Mouse (Mus musculus) midbrain, embryonic 16.5 days (tissue): ENCODE results near the gene Camta1. TPM values are rescaled to one million over a fixed set of nuclear protein-coding genes. Genes with fewer than 3 reads are reported as not detected.
"Not testable (repeated sequence)": the region's sequence is repeated elsewhere in the genome, so short reads cannot be mapped to it uniquely, and the experiment has no call there.

Experiments
- ATAC-seq: fragments of 200-750 bp; cut with Nextera tagmentation; 2 replicates; pipeline ENCODE4 v1.8.0; 2017; ENCODE audit warnings: moderate TSS enrichment
- H3K27ac ChIP-seq: fragments of 300-500 bp; sonication (generic); 2 replicates; pipeline ENCODE4 v1.5.1; 2014; ENCODE audit warnings: mild to moderate bottlenecking, low read length, mixed read lengths
- H3K27me3 ChIP-seq: fragments of 300-500 bp; sonication (generic); 2 replicates; pipeline ENCODE4 v1.6.1; 2014; ENCODE audit warnings: low read depth, low read length, mixed read lengths; ENCODE audit not compliant: control insufficient read depth, insufficient read depth
- H3K36me3 ChIP-seq: fragments of 300-500 bp; sonication (generic); 2 replicates; pipeline ENCODE4 v1.6.1; 2014; ENCODE audit warnings: mild to moderate bottlenecking, low read length, moderate library complexity, mixed read lengths; ENCODE audit not compliant: control insufficient read depth, insufficient read depth
- H3K4me1 ChIP-seq: fragments of 300-500 bp; sonication (generic); 2 replicates; pipeline ENCODE4 v1.6.1; 2014; ENCODE audit warnings: mild to moderate bottlenecking, low read length, mixed read lengths; ENCODE audit not compliant: control insufficient read depth, insufficient read depth
- H3K4me2 ChIP-seq: fragments of 300-500 bp; sonication (generic); 2 replicates; pipeline ENCODE4 v1.6.1; 2014; ENCODE audit warnings: mild to moderate bottlenecking, low read length, mixed read lengths
- H3K4me3 ChIP-seq: fragments of 300-500 bp; sonication (generic); 2 replicates; pipeline ENCODE4 v1.5.1; 2014; ENCODE audit warnings: low read depth, mild to moderate bottlenecking, low read length, moderate library complexity, mixed read lengths
- H3K9ac ChIP-seq: fragments of 300-500 bp; sonication (generic); 2 replicates; pipeline ENCODE4 v1.6.1; 2014; ENCODE audit warnings: low read depth, low read length, mixed read lengths
- H3K9me3 ChIP-seq: fragments of 300-500 bp; sonication (generic); replicated peaks from 2 replicates; pipeline ENCODE4 v1.6.1; 2014; ENCODE audit warnings: mild to moderate bottlenecking, low read length, mixed read lengths; ENCODE audit not compliant: control insufficient read depth, poor library complexity, severe bottlenecking
- WGBS: fragments of 180-500 bp; shearing (Covaris S2); extraction: QIAGEN DNeasy Blood & Tissue Kit; methylation state at CpG from one replicate; pipeline ENCODE4 v1.1.7; 2014; 5-methylcytosine and 5-hydroxymethylcytosine counted together
- polyA plus RNA-seq: library from polyadenylated mRNA; unstranded; fragments of >200 nt; fragmentation: Nextera tagmentation; extraction: Ambion mirVana; gene quantifications from 2 replicates; pipeline ENCODE4 v1.2.1, GENCODE M21; 2015

Camta1 gene
- polyA plus RNA-seq, 1 experiment from 2014 or later = 159 TPM

- Histone ChIP-seq H3K4me2 (no peak overlapping the region), H3K4me1 (no peaks in the 10 kb centered on the region), H3K36me3 (no peaks in the 10 kb centered on the region), H3K27ac (no peak overlapping the region), H3K9me3 (no peaks in the 10 kb centered on the region), H3K9ac (no peak overlapping the region), H3K27me3 (no peaks in the 10 kb centered on the region), H3K4me3 (no peak overlapping the region)
- 84% methylated on average over 5 of the region's 5 CpGs for WGBS
- ATAC-seq = no peak
Measured at GRCm38 (mm10) chr4:150887903-150888302, 973.8 kb downstream of the Camta1 start.

- ATAC-seq = no peak
- WGBS = 91% methylated on average over 5 of the region's 5 CpGs
- no peaks in the 10 kb centered on the region for H3K4me1 ChIP-seq
Measured at GRCm38 (mm10) chr4:150882632-150883031, 979.0 kb downstream of the Camta1 start.

GRCm38 (mm10) chr4:150880364-150880763, 981.3 kb downstream of the Camta1 start:
- Histone ChIP-seq H3K9ac (no peak overlapping the region), H3K4me1 (no peaks in the 10 kb centered on the region), H3K36me3 (no peaks in the 10 kb centered on the region), H3K9me3 (peaks cover 21% of the 10 kb centered on the region), H3K4me2 (no peak overlapping the region), H3K27ac (no peak overlapping the region), H3K27me3 (no peaks in the 10 kb centered on the region), H3K4me3 (no peak overlapping the region)
- WGBS = 92% methylated on average over 5 of the region's 5 CpGs
- ATAC-seq = no peak

More at GRCm38 (mm10) chr4:150882632-150883031, 979.0 kb downstream of the Camta1 start:
- Histone ChIP-seq H3K4me2 (no peak overlapping the region), H3K9ac (no peak overlapping the region), H3K27ac (no peak overlapping the region), H3K4me3 (no peak overlapping the region), H3K27me3 (no peaks in the 10 kb centered on the region), H3K36me3 (no peaks in the 10 kb centered on the region), H3K9me3 (peaks cover 21% of the 10 kb centered on the region)

GRCm38 (mm10) chr4:150879631-150880030, 982.0 kb downstream of the Camta1 start:
- no peak overlapping the region for H3K9ac ChIP-seq
- H3K4me1 ChIP-seq = no peaks in the 10 kb centered on the region
- no peak overlapping the region for H3K4me3 ChIP-seq
- H3K27ac ChIP-seq = no peak overlapping the region
- peaks cover 21% of the 10 kb centered on the region for H3K9me3 ChIP-seq
- WGBS = 94% methylated on average over 22 of the region's 22 CpGs
- H3K27me3 ChIP-seq = no peaks in the 10 kb centered on the region
- H3K4me2 ChIP-seq = no peak overlapping the region
- H3K36me3 ChIP-seq = no peaks in the 10 kb centered on the region
- no peak for ATAC-seq

GRCm38 (mm10) chr4:150875393-150875792, 986.3 kb downstream of the Camta1 start:
- Histone ChIP-seq H3K4me2 (no peak overlapping the region), H3K36me3 (no peaks in the 10 kb centered on the region), H3K4me1 (peaks cover 3% of the 10 kb centered on the region; the same call in 1 of the 2 replicates), H3K9ac (no peak overlapping the region), H3K9me3 (peaks cover 21% of the 10 kb centered on the region), H3K27ac (no peak overlapping the region), H3K4me3 (no peak overlapping the region), H3K27me3 (no peaks in the 10 kb centered on the region)
- WGBS = 92% methylated on average over 10 of the region's 10 CpGs
- no peak for ATAC-seq

GRCm38 (mm10) chr4:150874416-150874815, 987.3 kb downstream of the Camta1 start:
- not testable (repeated sequence) for H3K27me3 ChIP-seq, H3K4me3 ChIP-seq, H3K36me3 ChIP-seq, H3K4me2 ChIP-seq, H3K4me1 ChIP-seq, H3K9ac ChIP-seq, H3K27ac ChIP-seq, ATAC-seq
- H3K9me3 ChIP-seq = peaks cover 14% of the 10 kb centered on the region
- 83% methylated on average over 4 of the region's 4 CpGs for WGBS

GRCm38 (mm10) chr4:150872681-150873080, 989.0 kb downstream of the Camta1 start:
- H3K4me3 ChIP-seq = no peak overlapping the region
- peaks cover 3% of the 10 kb centered on the region; the same call in 1 of the 2 replicates for H3K4me1 ChIP-seq
- no peak for ATAC-seq
- H3K27me3 ChIP-seq = no peaks in the 10 kb centered on the region
- H3K9ac ChIP-seq = no peak overlapping the region
- no peak overlapping the region for H3K4me2 ChIP-seq
- no peak overlapping the region for H3K27ac ChIP-seq
- peaks cover 5% of the 10 kb centered on the region for H3K36me3 ChIP-seq
- no peaks in the 10 kb centered on the region for H3K9me3 ChIP-seq
- WGBS = 91% methylated on average over 8 of the region's 8 CpGs

- no peak overlapping the region for H3K4me2 ChIP-seq
- no peaks in the 10 kb centered on the region for H3K27me3 ChIP-seq
- no peaks in the 10 kb centered on the region for H3K9me3 ChIP-seq
- H3K36me3 ChIP-seq = peaks cover 9% of the 10 kb centered on the region
- H3K4me3 ChIP-seq = no peak overlapping the region
- no peak overlapping the region for H3K27ac ChIP-seq
- 54% methylated on average over 9 of the region's 9 CpGs for WGBS
- H3K9ac ChIP-seq = no peak overlapping the region
- no peak for ATAC-seq
- H3K4me1 ChIP-seq = peaks cover 3% of the 10 kb centered on the region; the same call in 1 of the 2 replicates
Measured at GRCm38 (mm10) chr4:150872139-150872651, 989.5 kb downstream of the Camta1 start.

GRCm38 (mm10) chr4:150871392-150872138, 990.1 kb downstream of the Camta1 start:
- H3K27ac ChIP-seq = no peak overlapping the region; the same call in 1 of the 2 replicates
- WGBS = 26% methylated on average over 10 of the region's 10 CpGs

More at GRCm38 (mm10) chr4:150871392-150872138, 990.1 kb downstream of the Camta1 start:
- H3K36me3 ChIP-seq = peaks cover 15% of the 10 kb centered on the region
- no peak overlapping the region for H3K4me3 ChIP-seq
- H3K27me3 ChIP-seq = no peaks in the 10 kb centered on the region
- H3K4me2 ChIP-seq = no peak overlapping the region
- H3K4me1 ChIP-seq = peaks cover 3% of the 10 kb centered on the region; the same call in 1 of the 2 replicates
- H3K9me3 ChIP-seq = no peaks in the 10 kb centered on the region
- no peak for ATAC-seq
- H3K9ac ChIP-seq = no peak overlapping the region
